Mouse (Mus musculus) liver, embryonic 14.5 days (tissue): Measurements from ENCODE around the gene Uimc1.

Experiments used
- CTCF ChIP-seq: IDR thresholded peaks from 2 replicates; pipeline ENCODE4 v1.5.1; 2016; ENCODE audit warnings: antibody characterized with exemption, low read depth, control low read depth
- EP300 ChIP-seq: IDR thresholded peaks from 2 replicates; pipeline ENCODE4 v1.6.1; 2016; ENCODE audit warnings: antibody characterized with exemption, low read depth

DNA sequence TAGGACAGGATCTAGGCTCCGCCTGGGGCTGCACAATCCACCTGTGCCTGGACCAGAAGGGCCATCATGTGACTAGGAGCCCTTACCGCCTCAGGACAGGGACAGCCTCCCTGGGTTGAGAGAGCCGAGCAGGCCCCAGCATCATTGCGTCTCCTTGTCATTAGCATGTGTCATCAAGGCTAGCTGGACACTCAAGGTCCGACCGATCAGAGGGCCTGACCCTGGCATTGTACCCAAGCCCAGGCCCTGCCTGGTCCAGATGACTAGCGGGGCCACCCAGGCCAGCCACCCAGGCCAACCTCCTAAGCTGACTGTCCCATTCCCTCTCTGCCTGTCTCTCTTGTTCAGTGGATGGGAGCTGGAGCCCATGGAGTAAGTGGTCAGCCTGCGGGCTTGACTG is 102.5 kb downstream of the Uimc1 start:
- TF ChIP-seq CTCF (no peak), EP300 (no peak)
